Mouse (Mus musculus) lung, postnatal 0 days (tissue): Measurements from ENCODE around the gene Bcl2. TPM values are rescaled to one million over a fixed set of nuclear protein-coding genes. Genes with fewer than 3 reads are reported as not detected.
A peak's percentile ranks its signal among the peaks of the same experiment; 100 is the strongest.

ENCODE experiments used
- ATAC-seq: fragments of 200-750 bp; cut with Nextera tagmentation; 2 replicates; pipeline ENCODE4 v1.8.0; 2017; ENCODE audit warnings: moderate library complexity
- DNase-seq: peaks from one replicate; pipeline ENCODE4 v3.0.0-alpha.2; 2016; ENCODE audit warnings: low spot score
- H3K27ac ChIP-seq: fragments of 300-500 bp; sonication (generic); 2 replicates; pipeline ENCODE4 v1.5.1; 2014; ENCODE audit warnings: antibody characterized with exemption, mild to moderate bottlenecking, low read length, mixed read lengths
- H3K27me3 ChIP-seq: fragments of 300-500 bp; sonication (generic); replicated peaks from 2 replicates; pipeline ENCODE4 v1.6.1; 2014; ENCODE audit warnings: low read length, mixed read lengths; ENCODE audit not compliant: insufficient read depth
- H3K36me3 ChIP-seq: fragments of 300-500 bp; sonication (generic); 2 replicates; pipeline ENCODE4 v1.6.1; 2014; ENCODE audit warnings: low read length, mixed read lengths; ENCODE audit not compliant: insufficient read depth
- H3K4me1 ChIP-seq: fragments of 300-500 bp; sonication (generic); 2 replicates; pipeline ENCODE4 v1.6.1; 2014; ENCODE audit warnings: antibody characterized with exemption, low read depth, low read length, mixed read lengths; ENCODE audit not compliant: insufficient read depth
- H3K4me2 ChIP-seq: fragments of 300-500 bp; sonication (generic); replicated peaks from 2 replicates; pipeline ENCODE4 v1.6.1; 2014; ENCODE audit warnings: low read depth, mild to moderate bottlenecking, low read length, moderate library complexity, mixed read lengths
- H3K4me3 ChIP-seq: fragments of 300-500 bp; sonication (generic); 2 replicates; pipeline ENCODE4 v1.5.1; 2014; ENCODE audit warnings: low read depth, low read length
- H3K9ac ChIP-seq: fragments of 300-500 bp; sonication (generic); replicated peaks from 2 replicates; pipeline ENCODE4 v1.6.1; 2014; ENCODE audit warnings: low read depth, mild to moderate bottlenecking
- H3K9me3 ChIP-seq: fragments of 300-500 bp; sonication (generic); 2 replicates; pipeline ENCODE4 v1.6.1; 2016; ENCODE audit warnings: low read length, mixed read lengths
- CTCF ChIP-seq: IDR thresholded peaks from 2 replicates; pipeline ENCODE4 v1.5.1; 2016; ENCODE audit warnings: antibody characterized with exemption, mild to moderate bottlenecking
- EP300 ChIP-seq: IDR thresholded peaks from 2 replicates; pipeline ENCODE4 v1.6.1; 2016; ENCODE audit warnings: antibody characterized with exemption, mild to moderate bottlenecking, control low read depth
- WGBS: fragments of 180-500 bp; shearing (Covaris S2); extraction: QIAGEN DNeasy Blood & Tissue Kit; methylation state at CpG from one replicate; pipeline ENCODE4 v1.1.7; 2014; 5-methylcytosine and 5-hydroxymethylcytosine counted together
- polyA plus RNA-seq: library from polyadenylated mRNA; unstranded; fragments of >200 nt; fragmentation: Nextera tagmentation; extraction: Ambion mirVana; gene quantifications from 2 replicates; pipeline ENCODE4 v1.2.1, GENCODE M21; 2015

The Bcl2 gene
- polyA plus RNA-seq, 1 experiment from 2014 or later: 5.7 TPM

DNA sequence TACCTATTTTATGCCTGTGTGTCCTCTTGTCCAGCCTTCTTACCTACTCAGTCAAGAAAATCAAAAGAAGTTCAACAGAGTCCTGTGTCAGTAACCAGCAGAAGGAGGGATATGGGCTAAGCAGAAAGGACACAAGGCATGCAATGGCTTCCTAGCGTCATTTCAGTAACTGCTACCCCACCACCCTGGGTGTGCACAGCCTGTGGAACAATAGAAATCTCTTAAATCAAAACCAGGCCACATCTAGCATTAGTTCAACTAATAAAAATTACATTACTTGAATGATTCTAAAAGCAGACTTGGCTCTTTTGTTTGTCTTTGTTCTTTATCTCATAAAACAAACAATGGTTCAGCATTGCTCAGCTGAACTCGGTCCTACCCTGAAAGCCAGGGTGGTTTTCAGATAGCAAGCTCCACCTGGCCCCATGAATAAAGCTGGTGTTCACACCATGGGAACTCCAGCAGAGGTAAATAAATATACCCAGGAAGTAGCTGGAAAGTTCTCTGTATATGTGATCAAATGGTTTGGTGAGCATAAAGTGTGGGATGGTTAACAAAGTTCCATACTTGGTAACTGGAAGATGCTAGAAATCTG, 122.8 kb downstream of the Bcl2 start:
- ATAC-seq (no peak), DNase-seq (no peak)
- H3K27ac ChIP-seq: no peak overlapping the region

DNA sequence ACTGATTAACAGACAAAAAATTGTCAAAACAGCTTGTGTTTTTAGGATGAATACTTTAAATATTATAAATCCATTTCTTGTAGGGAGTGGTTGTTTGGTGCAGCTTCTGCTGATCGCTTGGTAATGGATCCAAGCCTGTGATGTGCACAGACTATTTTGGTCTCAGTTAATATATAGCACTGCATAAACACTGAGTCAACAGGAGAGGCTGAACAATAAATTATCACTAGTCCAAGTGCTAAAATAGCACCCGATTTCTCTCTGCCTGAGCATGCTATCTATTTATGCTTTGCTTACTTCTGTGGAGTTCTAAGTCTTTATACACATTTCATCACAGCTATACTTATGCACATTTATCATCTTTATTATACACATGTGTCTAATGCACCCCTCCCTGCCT, 124.9 kb downstream of the Bcl2 start:
- 52% methylated on average over 2 of the region's 2 CpGs for WGBS
- H3K27ac ChIP-seq: no peak overlapping the region
- no peaks in the 10 kb centered on the region for H3K27me3 ChIP-seq
- ATAC-seq (no peak), DNase-seq (no peak)
- H3K4me2 ChIP-seq: no peak overlapping the region
- no peak for TF ChIP-seq EP300
- no peak for TF ChIP-seq CTCF
- no peak overlapping the region for H3K4me3 ChIP-seq
- no peaks in the 10 kb centered on the region for H3K9me3 ChIP-seq
- H3K36me3 ChIP-seq: no peaks in the 10 kb centered on the region
- no peak overlapping the region for H3K9ac ChIP-seq
- H3K4me1 ChIP-seq: 0 out of 2 replicates have a peak, but pooled peaks cover 2% of the 10 kb centered on the region

More for the DNA sequence above, 122.8 kb downstream of the Bcl2 start:
- Histone ChIP-seq H3K27me3 (no peaks in the 10 kb centered on the region), H3K36me3 (no peaks in the 10 kb centered on the region), H3K9me3 (no peaks in the 10 kb centered on the region), H3K4me2 (no peak overlapping the region), H3K4me3 (no peak overlapping the region), H3K9ac (no peak overlapping the region), H3K4me1 (no peaks in the 10 kb centered on the region)
- TF ChIP-seq EP300 (no peak), CTCF (no peak)
- 31% methylated on average over 2 of the region's 2 CpGs for WGBS

- no peaks in the 10 kb centered on the region for H3K36me3 ChIP-seq
- 0 out of 2 replicates have a peak, but pooled peaks cover 4% of the 10 kb centered on the region for H3K4me1 ChIP-seq
- 72% methylated on average over 4 of the region's 4 CpGs for WGBS
- ATAC-seq (peak; percentile 26; the same call in 1 of the 2 replicates), DNase-seq (no peak)
- H3K4me2 ChIP-seq: no peak overlapping the region
- no peak overlapping the region for H3K9ac ChIP-seq
- no peak overlapping the region for H3K27ac ChIP-seq
- TF ChIP-seq CTCF (no peak), EP300 (no peak)
- H3K9me3 ChIP-seq: no peaks in the 10 kb centered on the region
- H3K27me3 ChIP-seq: no peaks in the 10 kb centered on the region
- H3K4me3 ChIP-seq: no peak overlapping the region
Observed at GRCm38 (mm10) chr1:106587866-106588470, 126.1 kb downstream of the Bcl2 start.

GRCm38 (mm10) chr1:106586761-106587160, 127.3 kb downstream of the Bcl2 start:
- Histone ChIP-seq H3K36me3 (no peaks in the 10 kb centered on the region), H3K27ac (no peak overlapping the region)
- no peak for TF ChIP-seq CTCF
- no peak for TF ChIP-seq EP300

DNA sequence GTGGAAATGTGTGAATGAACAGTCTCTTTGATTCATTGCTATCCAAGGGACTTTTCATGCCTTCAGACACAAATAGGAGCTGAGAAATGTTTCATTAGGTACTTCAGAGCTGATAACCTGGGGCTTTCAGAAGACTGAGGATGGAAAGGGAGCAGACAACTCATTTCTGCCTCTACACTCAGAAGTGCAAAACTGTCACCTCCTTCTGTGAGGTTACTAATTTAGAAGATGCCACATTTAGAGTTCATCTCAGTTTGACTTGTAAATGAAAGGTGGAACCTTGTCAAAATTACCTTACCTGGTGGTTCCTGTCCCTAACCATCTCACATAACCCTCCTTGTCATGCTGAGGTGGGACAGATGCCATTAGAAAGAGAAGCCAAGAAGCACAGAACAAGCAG, 128.7 kb downstream of the Bcl2 start:
- Histone ChIP-seq H3K4me1 (0 out of 2 replicates have a peak, but pooled peaks cover 4% of the 10 kb centered on the region), H3K27ac (no peak overlapping the region), H3K36me3 (no peaks in the 10 kb centered on the region), H3K9ac (no peak overlapping the region), H3K27me3 (no peaks in the 10 kb centered on the region), H3K4me3 (no peak overlapping the region), H3K4me2 (no peak overlapping the region), H3K9me3 (no peaks in the 10 kb centered on the region)
- DNase-seq (no peak), ATAC-seq (no peak)
- TF ChIP-seq EP300 (no peak), CTCF (no peak)

More at GRCm38 (mm10) chr1:106586761-106587160, 127.3 kb downstream of the Bcl2 start:
- no peaks in the 10 kb centered on the region for H3K27me3 ChIP-seq
- 71% methylated on average over 6 of the region's 6 CpGs for WGBS
- no peak for DNase-seq
- 0 out of 2 replicates have a peak, but pooled peaks cover 4% of the 10 kb centered on the region for H3K4me1 ChIP-seq
- ATAC-seq: no peak
- H3K4me2 ChIP-seq: no peak overlapping the region
- no peaks in the 10 kb centered on the region for H3K9me3 ChIP-seq
- H3K9ac ChIP-seq: no peak overlapping the region
- no peak overlapping the region for H3K4me3 ChIP-seq

DNA sequence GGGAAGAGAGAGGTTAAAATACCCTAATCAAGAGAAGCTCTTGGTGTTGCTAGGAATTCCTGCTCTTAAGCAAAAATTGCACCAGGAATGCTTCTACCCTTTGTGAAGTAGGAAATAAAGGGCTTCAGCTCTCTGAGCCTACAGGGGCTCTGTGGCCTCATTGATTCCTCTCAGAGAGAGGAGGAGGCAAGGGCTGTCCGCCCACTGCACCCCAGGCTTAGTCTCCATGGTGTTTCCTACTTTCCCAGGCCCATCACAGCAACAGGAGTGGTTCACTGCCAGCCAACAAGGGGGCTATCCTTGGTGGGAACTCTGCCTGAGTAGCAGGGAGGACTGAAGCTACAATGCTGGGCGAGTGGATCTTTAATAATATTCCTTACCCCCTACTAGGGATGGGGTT, 129.2 kb downstream of the Bcl2 start:
- H3K4me2 ChIP-seq: no peak overlapping the region
- no peaks in the 10 kb centered on the region for H3K27me3 ChIP-seq
- no peaks in the 10 kb centered on the region for H3K36me3 ChIP-seq
- WGBS: 90% methylated on average over 2 of the region's 2 CpGs
- H3K9me3 ChIP-seq: no peaks in the 10 kb centered on the region
- no peak for ATAC-seq
- 0 out of 2 replicates have a peak, but pooled peaks cover 4% of the 10 kb centered on the region for H3K4me1 ChIP-seq
- DNase-seq: no peak
- no peak for TF ChIP-seq EP300
- TF ChIP-seq CTCF: no peak
- no peak overlapping the region for H3K9ac ChIP-seq
- H3K27ac ChIP-seq: no peak overlapping the region
- H3K4me3 ChIP-seq: no peak overlapping the region
